Mouse (Mus musculus) thymus, postnatal 14 days (tissue): Measurements from ENCODE around the gene Parp6.

Source experiments
- DNase-seq: peaks from one replicate; pipeline ENCODE4 v3.0.0; 2021

Gene Parp6

GRCm38 (mm10) chr9:59656635-59657617 lies 39.8 kb downstream of the Parp6 start:
- peak; percentile 89 for DNase-seq

GRCm38 (mm10) chr9:59658146-59658545 lies 41.1 kb downstream of the Parp6 start:
- peak; percentile 35 for DNase-seq

- DNase-seq, result peak; percentile 94
Observed at GRCm38 (mm10) chr9:59659036-59660026, 42.2 kb downstream of the Parp6 start.

GRCm38 (mm10) chr9:59660421-59660820 lies 43.3 kb downstream of the Parp6 start:
- DNase-seq, result no peak

- DNase-seq, result no peak
Observed at GRCm38 (mm10) chr9:59661298-59661975, 44.4 kb downstream of the Parp6 start.

GRCm38 (mm10) chr9:59663226-59663625 lies 46.1 kb downstream of the Parp6 start:
- no peak for DNase-seq

- no peak for DNase-seq
Observed at GRCm38 (mm10) chr9:59663957-59664356, 46.9 kb downstream of the Parp6 start.

GRCm38 (mm10) chr9:59664664-59665256 lies 47.7 kb downstream of the Parp6 start:
- DNase-seq, result no peak

GRCm38 (mm10) chr9:59666016-59666415 lies 48.9 kb downstream of the Parp6 start:
- DNase-seq, result no peak

- no peak for DNase-seq
Observed at GRCm38 (mm10) chr9:59666813-59667212, 49.7 kb downstream of the Parp6 start.

- DNase-seq, result no peak
Observed at GRCm38 (mm10) chr9:59667250-59667649, 50.2 kb downstream of the Parp6 start.

GRCm38 (mm10) chr9:59667904-59668303 lies 50.8 kb downstream of the Parp6 start:
- DNase-seq, result no peak

- no peak for DNase-seq
Observed at GRCm38 (mm10) chr9:59668473-59668872, 51.4 kb downstream of the Parp6 start.

GRCm38 (mm10) chr9:59669172-59669571 lies 52.1 kb downstream of the Parp6 start:
- DNase-seq, result no peak

- no peak for DNase-seq
Observed at GRCm38 (mm10) chr9:59672195-59672894, 55.3 kb downstream of the Parp6 start.

- no peak for DNase-seq
Observed at GRCm38 (mm10) chr9:59673427-59673826, 56.3 kb downstream of the Parp6 start.

- DNase-seq, result no peak
Observed at GRCm38 (mm10) chr9:59675598-59675997, 58.5 kb downstream of the Parp6 start.

- no peak for DNase-seq
Observed at GRCm38 (mm10) chr9:59678313-59678712, 61.2 kb downstream of the Parp6 start.

- DNase-seq, result peak; percentile 67
Observed at GRCm38 (mm10) chr9:59679678-59680533, 62.8 kb downstream of the Parp6 start, which contains the start of gene Gramd2. TSS of gene Gramd2 (plus strand) at chr9:59680144.

- DNase-seq, result no peak
Observed at GRCm38 (mm10) chr9:59680534-59680875, 63.4 kb downstream of the Parp6 start.

GRCm38 (mm10) chr9:59684020-59684419 lies 66.9 kb downstream of the Parp6 start:
- no peak for DNase-seq
